Mouse (Mus musculus) midbrain, embryonic 13.5 days (tissue): ENCODE data around the gene Capn10. TPM values are rescaled to one million over a fixed set of nuclear protein-coding genes. Genes with fewer than 3 reads are reported as not detected.

Source experiments
- ATAC-seq: fragments of 200-750 bp; cut with Nextera tagmentation; 2 replicates; pipeline ENCODE4 v1.8.0; 2017; ENCODE audit warnings: mild to moderate bottlenecking, moderate TSS enrichment, moderate library complexity
- H3K27ac ChIP-seq: fragments of 300-500 bp; sonication (generic); 2 replicates; pipeline ENCODE4 v1.5.1; 2015; ENCODE audit warnings: inconsistent platforms, mild to moderate bottlenecking, moderate library complexity
- H3K27me3 ChIP-seq: fragments of 300-500 bp; sonication (generic); 2 replicates; pipeline ENCODE4 v1.6.1; 2015; ENCODE audit warnings: mild to moderate bottlenecking, inconsistent platforms
- H3K36me3 ChIP-seq: fragments of 300-500 bp; sonication (generic); 2 replicates; pipeline ENCODE4 v1.6.1; 2015; ENCODE audit warnings: mild to moderate bottlenecking, inconsistent platforms
- H3K4me1 ChIP-seq: fragments of 300-500 bp; sonication (generic); replicated peaks from 2 replicates; pipeline ENCODE4 v1.6.1; 2015; ENCODE audit warnings: inconsistent platforms
- H3K4me2 ChIP-seq: fragments of 300-500 bp; sonication (generic); replicated peaks from 2 replicates; pipeline ENCODE4 v1.6.1; 2015; ENCODE audit warnings: moderate library complexity, mild to moderate bottlenecking, inconsistent platforms
- H3K4me3 ChIP-seq: fragments of 300-500 bp; sonication (generic); replicated peaks from 2 replicates; pipeline ENCODE4 v1.5.1; 2015; ENCODE audit warnings: mild to moderate bottlenecking, inconsistent platforms
- H3K9ac ChIP-seq: fragments of 300-500 bp; sonication (generic); replicated peaks from 2 replicates; pipeline ENCODE4 v1.6.1; 2015; ENCODE audit warnings: mild to moderate bottlenecking, inconsistent platforms
- H3K9me3 ChIP-seq: fragments of 300-500 bp; sonication (generic); 2 replicates; pipeline ENCODE4 v1.6.1; 2016; ENCODE audit warnings: mild to moderate bottlenecking, inconsistent platforms
- WGBS: fragments of 180-500 bp; shearing (Covaris S2); methylation state at CpG from one replicate; pipeline ENCODE4 v1.1.7; 2015; 5-methylcytosine and 5-hydroxymethylcytosine counted together
- polyA plus RNA-seq: library from polyadenylated mRNA; unstranded; fragments of >200 nt; fragmentation: Nextera tagmentation; extraction: Ambion mirVana; gene quantifications from 2 replicates; pipeline ENCODE4 v1.2.1, GENCODE M21; 2015

The Capn10 gene
- polyA plus RNA-seq, 1 experiment from 2014 or later, result 62.6 TPM

DNA sequence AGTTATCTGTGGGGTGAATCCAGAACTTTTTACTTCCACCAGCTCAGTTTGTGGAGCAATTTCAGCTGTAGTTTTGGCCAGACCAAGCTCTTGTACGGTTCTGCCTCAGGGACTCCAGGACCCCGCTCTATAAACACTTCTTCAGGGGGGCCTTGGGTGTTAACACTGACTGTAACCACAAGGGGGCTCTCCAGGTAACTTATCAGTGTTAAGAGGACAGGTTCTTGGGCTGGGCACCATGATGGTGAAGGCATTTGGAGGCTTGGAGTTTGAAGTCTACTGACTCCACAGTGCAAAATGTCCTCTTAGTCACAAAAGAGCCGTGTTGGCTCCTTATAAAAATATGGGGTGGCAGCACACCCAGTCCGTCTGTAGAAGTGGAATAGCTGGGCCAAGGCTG is 25.1 kb upstream of the Capn10 start:
- H3K27ac ChIP-seq, result no peak overlapping the region
- H3K4me1 ChIP-seq, result peaks cover 50% of the 10 kb centered on the region
- ATAC-seq, result no peak
- peaks cover 15% of the 10 kb centered on the region; the same call in 1 of the 2 replicates for H3K27me3 ChIP-seq
- peak overlapping the region; percentile 96; the same call in 1 of the 2 replicates for H3K4me2 ChIP-seq
- no peak overlapping the region for H3K4me3 ChIP-seq
- H3K36me3 ChIP-seq, result peaks cover 3% of the 10 kb centered on the region
- no peaks in the 10 kb centered on the region for H3K9me3 ChIP-seq
- no peak overlapping the region for H3K9ac ChIP-seq
- 67% methylated on average over 4 of the region's 4 CpGs for WGBS

DNA sequence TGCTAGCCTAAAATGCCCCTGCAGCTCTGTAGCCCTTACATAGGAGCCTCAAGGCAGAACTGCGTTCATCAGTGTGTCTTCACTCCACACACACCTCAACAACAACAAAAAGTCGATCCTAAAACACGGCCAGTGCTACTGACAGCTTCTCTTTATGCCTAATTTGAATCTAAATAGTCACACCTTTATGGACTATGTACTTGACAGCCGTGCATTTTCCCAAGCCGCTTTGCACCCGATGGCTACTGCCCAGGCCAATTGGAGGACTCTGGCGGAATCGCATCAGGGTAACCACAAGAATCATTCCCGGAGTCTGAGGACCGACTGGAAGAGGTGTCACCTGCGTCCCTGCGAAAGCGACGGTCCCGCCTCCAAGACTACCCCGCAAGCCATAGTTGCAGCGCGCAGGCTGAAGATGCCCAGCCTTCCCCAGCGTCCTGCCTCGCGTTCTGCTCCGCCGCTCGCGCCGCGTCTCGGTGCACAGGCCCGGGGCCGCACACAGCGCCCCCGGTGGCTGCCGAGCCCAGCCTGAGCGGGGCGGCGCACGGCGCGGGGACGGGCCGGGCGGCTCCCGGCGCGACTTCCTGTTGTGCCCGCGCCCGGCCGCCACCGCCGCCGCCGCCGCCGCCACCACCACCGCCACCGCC is 23.8 kb upstream of the Capn10 start, which contains the start of gene Rnpepl1:
TSS of gene Rnpepl1 (plus strand) at position 545 of the 647 bp plus-strand sequence.
- Histone ChIP-seq H3K36me3 (peaks cover 16% of the 10 kb centered on the region), H3K4me1 (peaks cover 50% of the 10 kb centered on the region), H3K4me2 (peak within 1 kb of the TSS; percentile 96), H3K27me3 (peaks cover 15% of the 10 kb centered on the region; the same call in 1 of the 2 replicates), H3K9me3 (no peaks in the 10 kb centered on the region), H3K9ac (peak within 1 kb of the TSS; percentile 94), H3K27ac (peak within 1 kb of the TSS; percentile 96), H3K4me3 (peak within 1 kb of the TSS; percentile 86)
- ATAC-seq, result peak; percentile 79
- WGBS, result under 1% methylated on average over 34 of the region's 57 CpGs

DNA sequence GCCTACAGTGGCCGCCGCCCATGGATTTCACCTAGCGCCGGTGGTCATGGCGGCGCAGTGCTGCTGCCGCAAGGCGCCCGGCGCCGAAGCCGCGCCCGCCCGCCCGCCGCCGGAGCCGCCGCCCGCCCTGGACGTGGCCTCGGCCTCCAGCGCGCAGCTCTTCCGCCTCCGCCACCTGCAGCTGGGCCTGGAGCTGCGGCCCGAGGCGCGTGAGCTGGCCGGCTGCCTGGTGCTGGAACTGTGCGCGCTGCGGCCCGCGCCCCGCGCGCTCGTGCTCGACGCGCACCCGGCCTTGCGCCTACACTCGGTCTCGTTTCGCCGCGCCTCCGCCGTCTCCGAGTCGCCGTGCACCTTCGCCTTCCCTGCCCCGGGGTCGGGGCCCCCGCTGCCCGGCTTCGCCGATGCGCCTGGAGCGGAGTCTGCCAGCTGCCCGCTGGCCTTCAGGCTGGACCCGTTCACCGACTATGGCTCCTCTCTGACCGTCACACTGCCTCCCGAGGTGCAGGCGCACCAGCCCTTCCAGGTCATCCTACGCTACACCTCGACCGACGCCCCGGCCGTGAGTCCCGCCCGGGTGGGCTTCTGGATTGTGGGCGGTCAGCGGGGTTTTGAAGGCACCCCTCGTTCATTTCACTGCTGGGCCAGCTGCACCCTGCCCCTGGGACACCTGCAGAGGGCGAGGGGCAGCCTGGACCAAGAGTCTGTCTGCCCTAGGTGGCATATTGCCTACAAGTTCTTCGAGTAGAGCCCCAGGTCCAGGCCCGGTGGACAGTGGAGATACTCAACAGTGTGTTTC is 23.1 kb upstream of the Capn10 start:
- peak; percentile 57 for ATAC-seq
- peak overlapping the region; percentile 94 for H3K9ac ChIP-seq
- H3K4me3 ChIP-seq, result peak overlapping the region; percentile 86
- H3K9me3 ChIP-seq, result no peaks in the 10 kb centered on the region
- H3K36me3 ChIP-seq, result peaks cover 24% of the 10 kb centered on the region
- peaks cover 15% of the 10 kb centered on the region; the same call in 1 of the 2 replicates for H3K27me3 ChIP-seq
- H3K4me1 ChIP-seq, result peaks cover 50% of the 10 kb centered on the region
- H3K4me2 ChIP-seq, result peak overlapping the region; percentile 96
- H3K27ac ChIP-seq, result peak overlapping the region; percentile 96
- 2% methylated on average over 39 of the region's 85 CpGs for WGBS

DNA sequence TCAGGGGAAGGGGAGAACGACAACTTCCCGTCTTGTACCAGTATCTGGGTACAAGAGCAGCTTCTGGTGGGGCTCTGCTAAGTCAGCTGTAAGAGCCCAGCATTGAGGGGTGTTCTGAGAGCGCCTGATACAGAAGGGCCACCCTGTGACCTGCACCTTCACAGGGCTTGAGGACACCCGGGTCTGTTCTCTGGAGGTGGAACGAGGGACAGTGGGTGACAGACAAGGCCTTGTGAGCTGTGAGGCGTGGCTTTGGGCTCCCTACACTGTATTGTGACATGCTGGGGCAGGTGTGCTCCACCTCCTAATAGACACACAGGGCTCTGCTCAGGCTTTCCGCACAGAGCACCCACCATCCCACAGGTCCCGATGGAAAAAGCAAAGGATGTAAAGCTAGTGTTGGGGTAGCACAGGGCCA is 22.4 kb upstream of the Capn10 start:
- WGBS, result 38% methylated on average over 8 of the region's 8 CpGs
- peaks cover 45% of the 10 kb centered on the region for H3K4me1 ChIP-seq

DNA sequence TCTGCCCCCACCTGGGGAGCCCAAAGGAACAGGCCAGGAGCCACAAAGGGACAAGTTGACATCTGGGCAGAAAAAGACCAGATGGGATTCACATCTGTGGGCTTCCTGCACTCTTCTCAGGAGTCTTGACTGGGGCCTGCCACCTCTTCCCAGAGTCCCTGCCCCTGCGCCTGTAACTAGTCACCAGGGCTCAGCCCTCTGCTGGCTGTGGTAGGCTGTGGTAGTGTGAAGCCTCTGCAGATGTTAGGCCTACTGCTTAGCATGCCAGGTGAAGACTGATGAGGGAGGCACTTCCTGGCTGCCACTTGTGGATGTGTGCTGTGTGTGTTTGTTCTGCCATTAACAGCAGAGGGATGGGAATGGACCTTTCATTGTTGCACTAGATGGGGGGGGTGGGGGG is 21.9 kb upstream of the Capn10 start:
- 48% methylated on average over 1 of the region's 1 CpGs for WGBS
- Histone ChIP-seq H3K36me3 (peaks cover 35% of the 10 kb centered on the region), H3K4me2 (peak overlapping the region; percentile 96), H3K4me1 (peaks cover 45% of the 10 kb centered on the region), H3K4me3 (peak overlapping the region; percentile 86), H3K9me3 (no peaks in the 10 kb centered on the region), H3K9ac (peak overlapping the region; percentile 94), H3K27me3 (peaks cover 15% of the 10 kb centered on the region; the same call in 1 of the 2 replicates), H3K27ac (no peak overlapping the region)
- no peak for ATAC-seq

More for the DNA sequence above, 22.4 kb upstream of the Capn10 start:
- H3K36me3 ChIP-seq, result peaks cover 30% of the 10 kb centered on the region
- peak overlapping the region; percentile 86 for H3K4me3 ChIP-seq
- peak overlapping the region; percentile 96 for H3K27ac ChIP-seq
- peaks cover 15% of the 10 kb centered on the region; the same call in 1 of the 2 replicates for H3K27me3 ChIP-seq
- peak overlapping the region; percentile 96 for H3K4me2 ChIP-seq
- no peak for ATAC-seq
- H3K9ac ChIP-seq, result peak overlapping the region; percentile 94
- H3K9me3 ChIP-seq, result no peaks in the 10 kb centered on the region

DNA sequence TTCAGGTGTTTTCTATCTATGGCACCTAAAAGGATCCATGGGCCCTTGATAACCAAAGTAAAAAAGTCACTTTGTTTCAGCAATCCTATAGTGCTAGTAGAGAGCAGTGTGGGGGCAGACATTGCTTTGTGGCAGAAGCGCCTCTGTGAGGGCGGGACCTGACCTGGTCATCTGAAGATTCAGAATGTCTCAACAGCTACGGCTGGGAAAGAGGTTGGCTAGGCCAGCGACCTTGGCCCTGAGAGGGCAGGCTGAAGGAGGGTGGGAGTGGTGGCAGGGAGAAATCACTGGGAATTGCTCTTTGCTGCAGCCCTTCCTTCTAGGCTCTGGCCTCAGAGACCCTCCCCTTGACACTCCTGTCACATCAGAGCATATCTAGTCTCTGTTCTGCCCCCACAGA is 19.9 kb upstream of the Capn10 start:
- H3K9ac ChIP-seq, result 0 out of 2 replicates have a peak overlapping the region, but pooled peaks have one; percentile 44
- WGBS, result 89% methylated on average over 4 of the region's 4 CpGs
- no peak overlapping the region for H3K27ac ChIP-seq
- H3K4me2 ChIP-seq, result no peak overlapping the region
- H3K27me3 ChIP-seq, result peaks cover under 1% of the 10 kb centered on the region; the same call in 1 of the 2 replicates
- no peak overlapping the region for H3K4me3 ChIP-seq
- peaks cover 36% of the 10 kb centered on the region for H3K4me1 ChIP-seq
- peaks cover 55% of the 10 kb centered on the region for H3K36me3 ChIP-seq
- no peak for ATAC-seq
- no peaks in the 10 kb centered on the region for H3K9me3 ChIP-seq

DNA sequence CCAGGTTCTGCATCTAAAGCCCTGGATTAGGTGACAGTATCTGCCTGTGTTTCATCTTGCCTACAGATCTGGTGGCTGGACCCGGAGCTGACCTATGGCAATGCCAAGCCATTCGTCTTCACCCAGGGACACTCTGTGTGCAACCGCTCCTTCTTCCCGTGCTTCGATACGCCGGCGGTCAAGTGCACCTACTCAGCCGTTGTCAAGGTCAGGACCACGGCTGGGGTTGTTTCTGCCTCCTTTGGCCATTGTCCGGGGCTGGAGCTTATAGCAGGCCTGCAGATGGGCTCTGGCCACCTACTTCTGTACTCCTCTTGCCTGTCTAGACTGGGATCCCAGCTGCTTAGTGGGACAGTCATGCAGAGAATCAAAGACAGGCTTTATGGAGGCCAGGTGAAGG is 19.2 kb upstream of the Capn10 start:
- Histone ChIP-seq H3K4me2 (no peak overlapping the region), H3K36me3 (peaks cover 62% of the 10 kb centered on the region), H3K27me3 (no peaks in the 10 kb centered on the region), H3K27ac (no peak overlapping the region), H3K4me1 (peaks cover 28% of the 10 kb centered on the region), H3K9ac (no peak overlapping the region), H3K9me3 (no peaks in the 10 kb centered on the region), H3K4me3 (no peak overlapping the region)
- WGBS, result 95% methylated on average over 11 of the region's 11 CpGs
- ATAC-seq, result no peak

DNA sequence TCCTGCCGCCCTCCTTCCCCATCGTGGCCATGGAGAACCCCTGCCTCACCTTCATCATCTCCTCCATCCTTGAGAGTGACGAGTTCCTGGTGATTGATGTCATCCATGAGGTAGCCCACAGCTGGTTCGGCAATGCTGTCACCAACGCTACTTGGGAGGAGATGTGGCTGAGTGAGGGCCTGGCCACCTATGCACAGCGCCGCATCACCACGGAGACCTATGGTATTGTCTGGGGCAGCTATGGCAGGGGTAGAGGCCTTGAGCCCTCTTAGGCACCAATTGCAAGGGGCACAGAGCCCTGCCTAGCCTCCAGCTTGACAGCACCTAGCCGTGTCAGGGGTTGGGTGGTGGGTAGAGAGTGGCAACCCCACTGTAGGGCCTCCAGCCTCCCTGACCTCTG is 17.5 kb upstream of the Capn10 start:
- H3K4me3 ChIP-seq, result no peak overlapping the region
- no peak for ATAC-seq
- H3K4me2 ChIP-seq, result no peak overlapping the region
- H3K27me3 ChIP-seq, result no peaks in the 10 kb centered on the region
- WGBS, result 95% methylated on average over 9 of the region's 9 CpGs
- peaks cover 79% of the 10 kb centered on the region for H3K36me3 ChIP-seq
- no peak overlapping the region for H3K9ac ChIP-seq
- H3K27ac ChIP-seq, result no peak overlapping the region
- peaks cover 19% of the 10 kb centered on the region for H3K4me1 ChIP-seq
- H3K9me3 ChIP-seq, result no peaks in the 10 kb centered on the region

DNA sequence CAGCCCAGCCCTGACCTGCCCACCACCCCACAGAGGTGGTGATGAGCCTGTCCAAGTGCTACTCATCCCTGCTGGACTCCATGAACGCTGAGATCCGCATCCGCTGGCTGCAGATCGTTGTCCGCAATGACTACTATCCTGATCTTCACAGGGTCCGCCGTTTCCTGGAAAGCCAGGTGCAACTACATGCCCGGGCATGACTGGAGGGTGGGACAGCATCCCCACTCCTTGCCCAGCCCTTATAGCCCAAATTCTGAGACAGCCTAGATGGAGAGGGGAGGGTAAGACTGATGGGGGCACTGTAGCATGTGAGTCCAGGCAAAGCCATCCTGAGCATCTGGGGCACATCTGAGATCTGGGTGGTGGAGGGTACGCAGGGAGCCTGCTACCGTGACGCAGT is 15.0 kb upstream of the Capn10 start:
- no peaks in the 10 kb centered on the region for H3K27me3 ChIP-seq
- no peak overlapping the region for H3K27ac ChIP-seq
- no peaks in the 10 kb centered on the region for H3K9me3 ChIP-seq
- H3K9ac ChIP-seq, result no peak overlapping the region
- WGBS, result 95% methylated on average over 11 of the region's 11 CpGs
- no peak for ATAC-seq
- H3K4me2 ChIP-seq, result no peak overlapping the region
- no peaks in the 10 kb centered on the region for H3K4me1 ChIP-seq
- no peak overlapping the region for H3K4me3 ChIP-seq
- peaks cover 75% of the 10 kb centered on the region for H3K36me3 ChIP-seq

DNA sequence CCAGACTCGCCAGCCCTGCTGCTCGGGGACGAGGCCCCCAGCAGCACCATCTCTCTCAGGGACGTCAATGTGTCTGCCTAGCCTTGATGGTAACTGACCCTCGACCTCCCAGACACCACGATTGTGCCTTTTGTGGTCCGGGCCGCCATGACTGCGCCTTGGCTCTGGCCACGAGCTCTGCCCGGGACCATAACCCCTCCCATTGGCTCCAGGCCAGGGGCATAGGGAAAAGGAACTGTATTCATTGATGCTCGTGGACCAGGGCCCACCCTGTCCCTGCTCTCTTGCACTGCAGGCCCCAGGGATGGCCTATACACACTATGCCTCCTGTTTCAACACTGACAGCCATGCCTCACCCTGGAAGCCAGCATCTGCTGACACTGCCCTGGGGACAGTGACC is 14.4 kb upstream of the Capn10 start:
- Histone ChIP-seq H3K4me3 (no peak overlapping the region), H3K27ac (no peak overlapping the region), H3K36me3 (peaks cover 68% of the 10 kb centered on the region), H3K27me3 (no peaks in the 10 kb centered on the region), H3K9ac (no peak overlapping the region), H3K9me3 (no peaks in the 10 kb centered on the region), H3K4me1 (no peaks in the 10 kb centered on the region), H3K4me2 (no peak overlapping the region)
- 87% methylated on average over 12 of the region's 12 CpGs for WGBS
- no peak for ATAC-seq

DNA sequence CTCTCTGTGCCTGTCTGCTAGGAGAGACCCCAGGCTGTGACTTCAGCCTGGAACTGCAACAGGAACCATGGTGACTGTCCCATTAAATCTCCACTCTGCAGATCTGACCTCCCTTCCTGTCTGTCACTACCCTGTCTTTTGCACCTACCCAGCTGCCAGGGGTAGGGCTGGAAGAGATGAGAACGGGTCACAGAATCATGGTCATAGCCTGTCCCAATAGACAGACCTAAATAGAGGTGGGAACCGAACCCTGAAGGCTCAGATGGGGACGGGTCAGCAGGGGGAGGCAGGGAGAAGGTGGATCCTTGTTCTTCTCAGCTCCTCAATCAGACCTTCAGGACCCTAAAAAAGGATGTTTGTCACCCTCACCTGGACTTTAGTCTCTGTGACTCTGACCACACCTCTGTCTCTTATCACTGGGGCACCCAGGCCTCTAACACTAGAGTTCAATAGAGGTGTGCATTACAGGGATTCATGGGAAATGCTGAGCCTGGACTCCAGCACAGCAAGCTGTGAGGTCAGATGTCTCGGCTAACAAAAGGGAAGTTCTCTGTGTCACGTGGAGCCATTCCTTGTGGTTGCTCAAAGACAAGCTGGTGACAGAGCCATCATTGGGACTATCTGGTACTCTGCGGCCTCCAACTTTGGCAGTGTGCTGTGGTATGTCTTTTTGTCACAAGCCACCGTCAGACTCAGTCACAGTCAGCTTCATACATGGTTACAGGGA is 13.5 kb upstream of the Capn10 start:
- Histone ChIP-seq H3K36me3 (peaks cover 60% of the 10 kb centered on the region), H3K9ac (no peak overlapping the region), H3K4me3 (no peak overlapping the region), H3K27me3 (no peaks in the 10 kb centered on the region), H3K9me3 (no peaks in the 10 kb centered on the region), H3K27ac (peak overlapping the region; percentile 17; the same call in 1 of the 2 replicates), H3K4me2 (no peak overlapping the region), H3K4me1 (no peaks in the 10 kb centered on the region)
- ATAC-seq, result no peak
- 81% methylated on average over 7 of the region's 7 CpGs for WGBS
